Mouse (Mus musculus) layer of hippocampus, adult 9-11 months (tissue): Measurements from ENCODE around the gene Piezo1.

Source experiments
- DNase-seq: peaks from one replicate; pipeline ENCODE4 v3.0.0; 2022

Gene Piezo1

GRCm38 (mm10) chr8:122483877-122484276, 67.3 kb downstream of the Piezo1 start:
- no peak for DNase-seq

GRCm38 (mm10) chr8:122482448-122482847, 68.7 kb downstream of the Piezo1 start:
- DNase-seq: no peak

GRCm38 (mm10) chr8:122475580-122476320, 75.4 kb downstream of the Piezo1 start, which contains the start of the genes Rnf166 and Ctu2:
Gene Rnf166, minus strand, starts transcription at chr8:122476064.
Gene Ctu2, plus strand, starts transcription at chr8:122476143.
- peak; percentile 87 for DNase-seq

- DNase-seq: peak; percentile 39
These were observed 76.1 kb downstream of the Piezo1 start for GRCm38 (mm10) chr8:122474951-122475560.

- DNase-seq: peak; percentile 68
These were observed 77.2 kb downstream of the Piezo1 start for GRCm38 (mm10) chr8:122473911-122474421.

GRCm38 (mm10) chr8:122470691-122471090, 80.4 kb downstream of the Piezo1 start:
- DNase-seq: no peak

GRCm38 (mm10) chr8:122469965-122470364, 81.2 kb downstream of the Piezo1 start:
- DNase-seq: no peak

- DNase-seq: no peak
These were observed 81.7 kb downstream of the Piezo1 start for GRCm38 (mm10) chr8:122469407-122469806.

- no peak for DNase-seq
These were observed 83.3 kb downstream of the Piezo1 start for GRCm38 (mm10) chr8:122467816-122468215.

- no peak for DNase-seq
These were observed 86.1 kb downstream of the Piezo1 start for GRCm38 (mm10) chr8:122464985-122465384.

GRCm38 (mm10) chr8:122463651-122464640, 87.2 kb downstream of the Piezo1 start:
- no peak for DNase-seq

- DNase-seq: no peak
These were observed 88.6 kb downstream of the Piezo1 start for GRCm38 (mm10) chr8:122462510-122462909.

- peak; percentile 66 for DNase-seq
These were observed 89.5 kb downstream of the Piezo1 start for GRCm38 (mm10) chr8:122461473-122462148.

GRCm38 (mm10) chr8:122460524-122461472, 90.3 kb downstream of the Piezo1 start, which contains the start of gene Snai3:
Gene Snai3, minus strand, starts transcription at chr8:122460733.
- DNase-seq: no peak

- no peak for DNase-seq
These were observed 91.1 kb downstream of the Piezo1 start for GRCm38 (mm10) chr8:122459990-122460389.

GRCm38 (mm10) chr8:122459218-122459900, 91.8 kb downstream of the Piezo1 start:
- no peak for DNase-seq

- DNase-seq: no peak
These were observed 94.0 kb downstream of the Piezo1 start for GRCm38 (mm10) chr8:122457171-122457570.

- no peak for DNase-seq
These were observed 96.7 kb downstream of the Piezo1 start for GRCm38 (mm10) chr8:122454409-122454808.

- DNase-seq: no peak
These were observed 99.0 kb downstream of the Piezo1 start for GRCm38 (mm10) chr8:122452154-122452553.

- no peak for DNase-seq
These were observed 99.9 kb downstream of the Piezo1 start for GRCm38 (mm10) chr8:122451161-122451703.
